Mouse (Mus musculus): ENCODE data around the gene Mrps7.

DNA sequence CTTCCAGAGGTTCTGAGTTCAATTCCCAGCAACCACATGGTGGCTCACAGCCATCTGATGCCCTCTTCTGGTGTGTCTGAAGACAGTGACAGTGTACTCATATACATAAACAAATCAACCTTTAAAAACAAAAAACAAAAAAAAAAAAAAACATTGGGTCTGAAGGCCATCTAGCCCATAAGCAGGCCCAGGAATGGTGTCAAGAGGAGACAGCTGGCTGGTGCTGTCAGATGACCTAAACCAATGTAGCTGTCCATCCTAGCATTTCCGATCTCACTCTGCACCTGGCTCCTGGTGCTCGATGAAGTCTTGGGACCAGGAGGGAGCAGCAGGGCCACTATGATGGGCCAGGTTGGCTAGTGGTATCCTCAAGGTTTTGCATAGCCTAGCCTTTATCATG lies 39.0 kb downstream of the Mrps7 start:
- TF ChIP-seq CTCF (conservative IDR thresholded peaks at IDR 0.05; ENCODE audit: insufficient read depth, insufficient read length, low read depth, low read length): no peak
- TF ChIP-seq POLR2A (IDR thresholded peaks at IDR 0.05; ENCODE audit: low read depth, low read length): no peak

All from kidney, adult 2 months (tissue).